Mouse (Mus musculus): Measurements from ENCODE around the gene Mri1.

Gene Mri1

GRCm38 (mm10) chr8:84256822-84257610 lies at the start of gene Mri1:
Mri1 (minus strand) TSS chr8:84257326.
- peak; percentile 90 to 95 for DNase-seq (ENCODE audit: inconsistent age in 2 of 2, low spot score in 1 of 2)

GRCm38 (mm10) chr8:84303951-84304350 lies 46.8 kb upstream of the Mri1 start:
- DNase-seq (ENCODE audit: inconsistent age in 2 of 2, low spot score in 1 of 2), result no peak

DNA sequence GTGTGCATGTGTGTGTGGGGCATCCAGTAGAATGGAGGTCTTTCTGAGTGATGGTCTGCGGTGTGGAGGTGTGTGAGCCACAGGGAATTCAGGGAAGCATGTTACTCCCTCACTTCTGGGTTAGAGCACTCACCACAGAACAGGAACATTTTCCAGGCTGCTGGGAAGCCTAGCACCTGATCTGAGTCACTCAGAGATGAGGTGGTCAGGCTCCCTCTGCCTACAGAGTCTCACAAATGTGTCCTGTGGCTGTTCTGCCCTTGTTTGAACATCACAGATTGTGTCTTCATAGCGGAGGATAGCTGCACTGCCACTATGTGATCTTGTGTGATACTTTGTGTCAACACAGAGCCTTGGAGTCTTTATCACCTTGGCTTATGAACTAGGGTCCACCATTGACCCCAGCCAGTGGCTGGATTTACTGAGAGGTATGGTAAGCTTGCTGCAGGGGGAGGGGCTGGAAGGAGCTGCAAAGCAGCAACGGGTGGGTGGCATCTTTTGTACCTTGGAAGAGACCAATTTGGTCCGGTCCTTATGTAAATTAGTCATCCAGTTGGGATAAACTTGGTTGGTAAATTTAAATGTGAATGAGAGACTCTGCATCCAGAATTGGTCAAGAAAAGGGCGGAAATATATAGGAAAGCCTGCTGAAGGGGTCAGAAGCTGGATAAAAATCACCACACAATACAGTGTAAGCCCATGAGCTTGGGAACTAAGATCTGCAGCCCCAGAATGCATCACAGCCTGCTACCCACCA lies 40.1 kb upstream of the Mri1 start:
- DNase-seq (ENCODE audit: inconsistent age in 2 of 2, low spot score in 1 of 2), result no peak

GRCm38 (mm10) chr8:84291688-84292087 lies 34.6 kb upstream of the Mri1 start:
- peak; percentile 37 to 77 for DNase-seq (ENCODE audit: inconsistent age in 2 of 2, low spot score in 1 of 2)

GRCm38 (mm10) chr8:84291086-84291485 lies 34.0 kb upstream of the Mri1 start:
- no peak for DNase-seq (ENCODE audit: inconsistent age in 2 of 2, low spot score in 1 of 2)

- DNase-seq (ENCODE audit: inconsistent age in 2 of 2, low spot score in 1 of 2), result peak in 1 of 2 experiments; percentile 48
Observed at GRCm38 (mm10) chr8:84288892-84289291, 31.8 kb upstream of the Mri1 start.

GRCm38 (mm10) chr8:84285665-84286064 lies 28.5 kb upstream of the Mri1 start:
- DNase-seq (ENCODE audit: inconsistent age in 2 of 2, low spot score in 1 of 2), result peak; percentile 47 to 74

DNA sequence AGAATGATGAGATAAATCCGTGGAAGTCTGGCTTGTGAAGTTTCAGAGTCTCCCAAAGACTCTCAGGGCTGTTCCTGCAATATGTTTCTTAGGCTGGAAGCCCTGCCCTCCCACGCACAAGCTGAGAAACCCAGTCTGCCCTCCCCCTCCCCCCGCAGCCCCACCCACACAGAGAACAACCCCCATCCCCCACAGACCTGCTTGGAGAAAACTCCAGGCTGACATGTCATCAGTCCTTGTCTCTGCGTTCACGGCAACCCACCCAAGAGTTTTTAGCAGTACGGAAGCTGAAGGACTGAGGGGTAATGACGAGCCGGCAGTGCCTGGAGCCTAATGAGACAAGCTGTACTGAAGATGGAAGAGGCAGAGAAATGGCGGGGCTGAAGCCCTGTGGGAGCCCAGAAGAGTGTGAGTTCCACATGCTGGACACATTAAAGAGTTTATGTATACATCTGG lies 27.5 kb upstream of the Mri1 start:
- DNase-seq (ENCODE audit: inconsistent age in 2 of 2, low spot score in 1 of 2), result no peak

DNA sequence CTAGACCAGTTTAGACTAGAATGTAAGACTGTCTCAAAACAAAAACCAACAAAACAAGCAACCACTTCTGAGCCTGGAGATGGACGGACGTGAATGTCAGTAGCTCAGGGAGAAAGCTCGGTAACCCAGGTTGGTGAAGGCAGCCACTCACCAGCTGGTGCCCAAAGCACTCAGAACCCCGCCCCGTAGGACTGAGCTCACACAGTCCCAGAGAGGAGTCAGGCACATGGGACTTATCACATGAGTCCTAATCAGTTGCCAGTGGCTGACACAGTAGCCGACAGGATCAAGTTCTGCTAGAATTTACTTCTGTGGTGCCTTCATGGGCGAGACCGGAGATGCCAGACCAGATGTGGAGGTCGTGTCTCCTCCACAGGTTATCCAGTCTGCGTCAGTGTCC lies 23.7 kb upstream of the Mri1 start:
- no peak for DNase-seq (ENCODE audit: inconsistent age in 2 of 2, low spot score in 1 of 2)

DNA sequence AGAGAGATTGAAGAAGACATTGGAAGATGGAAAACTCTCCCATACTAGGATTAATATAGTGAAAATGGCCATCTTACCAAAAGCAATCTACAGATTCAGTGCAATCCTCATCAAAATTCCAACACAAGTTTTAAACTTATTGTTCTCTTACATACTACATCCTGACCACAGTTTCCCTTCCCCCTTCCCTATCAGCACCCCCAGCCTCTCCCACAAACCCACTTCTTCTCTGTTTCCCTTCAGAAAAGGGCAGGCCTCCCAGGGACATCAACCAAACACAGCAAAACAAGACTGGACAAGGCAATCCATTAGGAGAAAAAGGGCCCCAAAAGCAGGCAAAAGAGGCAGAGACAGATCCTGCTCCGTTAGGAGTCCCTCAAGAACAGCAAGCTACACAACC lies 19.3 kb upstream of the Mri1 start:
- no peak for DNase-seq (ENCODE audit: inconsistent age in 2 of 2, low spot score in 1 of 2)

- no peak for DNase-seq (ENCODE audit: inconsistent age in 2 of 2, low spot score in 1 of 2)
Observed at GRCm38 (mm10) chr8:84273968-84274367, 16.8 kb upstream of the Mri1 start.

DNA sequence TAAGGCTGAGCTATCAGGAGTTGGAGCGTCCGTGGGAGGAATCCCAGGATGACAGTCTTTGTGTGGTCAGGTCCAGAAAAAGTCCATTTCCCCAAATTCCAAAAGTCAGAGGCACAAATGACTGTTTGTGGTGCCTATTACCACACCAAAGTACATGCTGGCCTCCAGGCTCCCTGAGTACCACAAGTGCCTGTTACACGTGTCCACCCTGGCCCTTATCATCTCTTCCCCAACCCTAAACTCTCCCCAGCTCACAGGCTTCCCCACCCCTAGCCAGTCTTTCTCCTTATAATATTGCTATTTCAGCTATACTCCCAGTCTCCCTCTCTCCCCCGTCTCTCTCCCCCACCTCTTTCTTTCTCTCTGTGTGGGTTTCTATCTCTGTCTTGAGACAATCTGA lies 15.2 kb upstream of the Mri1 start:
- DNase-seq (ENCODE audit: inconsistent age in 2 of 2, low spot score in 1 of 2), result no peak

DNA sequence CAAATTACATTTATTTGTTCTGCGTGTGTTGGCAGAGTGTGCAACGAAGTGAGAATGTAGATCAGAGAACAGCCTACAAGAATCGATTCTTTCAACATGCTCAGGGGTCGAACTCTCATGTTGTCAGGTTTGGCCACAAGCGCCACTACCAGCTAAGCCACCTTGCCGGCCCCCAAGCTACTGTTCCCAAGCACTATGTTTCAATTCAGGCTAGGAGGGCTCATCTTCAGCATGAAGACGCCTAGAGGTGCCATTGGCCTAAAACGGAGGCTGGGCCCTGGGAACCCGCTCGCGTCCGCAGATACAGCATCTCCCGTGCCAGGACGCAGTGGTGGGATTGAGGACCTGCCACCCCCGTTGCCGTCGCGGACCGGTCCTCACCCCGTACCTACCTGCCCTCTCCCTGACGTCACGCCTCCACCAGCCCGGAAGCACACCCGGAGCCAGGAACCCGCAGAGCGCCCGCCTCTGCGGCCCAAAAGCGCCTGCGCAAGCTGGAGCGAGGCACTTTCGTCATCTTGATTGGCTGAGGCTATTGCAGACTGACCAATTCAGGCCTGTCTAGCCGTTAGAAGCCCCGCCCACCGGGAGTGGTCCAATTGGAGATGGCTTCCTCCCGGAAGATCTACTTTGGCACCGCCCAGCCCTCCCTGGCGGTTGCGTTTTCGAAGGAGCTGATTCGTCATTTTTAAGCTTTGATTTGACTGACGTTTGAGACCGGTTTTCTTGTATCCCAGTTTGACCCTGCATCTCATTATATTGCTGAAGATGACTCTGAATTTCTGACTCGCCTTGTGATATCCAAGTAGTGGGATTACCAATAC lies 13.0 kb upstream of the Mri1 start, which contains the start of gene Ccdc130:
Ccdc130 (minus strand) TSS at position 431 of the 824 bp plus-strand sequence.
- DNase-seq (ENCODE audit: inconsistent age in 2 of 2, low spot score in 1 of 2), result peak; percentile 100

- DNase-seq (ENCODE audit: inconsistent age in 2 of 2, low spot score in 1 of 2), result no peak
Observed at GRCm38 (mm10) chr8:84261098-84261497, 4.0 kb upstream of the Mri1 start.

DNA sequence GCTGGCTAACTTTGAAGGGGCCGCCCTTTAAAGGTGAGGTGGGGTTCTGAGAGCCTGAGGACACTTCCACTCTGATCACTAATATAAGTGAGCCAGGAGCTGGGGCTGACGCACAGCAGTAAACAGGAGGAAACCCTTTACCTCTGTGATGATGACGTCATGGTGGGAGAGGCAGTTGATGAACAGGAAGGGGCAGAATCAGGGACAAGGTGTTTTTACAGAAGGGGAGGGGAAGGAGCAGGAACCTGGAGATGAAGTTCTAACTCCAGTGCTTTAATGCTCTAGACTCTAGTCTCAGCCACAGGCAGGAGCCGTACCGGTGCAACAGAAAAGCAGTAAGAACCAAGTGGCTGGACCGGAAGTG lies 686 bp downstream of the Mri1 start:
- peak in 1 of 2 experiments; percentile 37 for DNase-seq (ENCODE audit: inconsistent age in 2 of 2, low spot score in 1 of 2)

- DNase-seq (ENCODE audit: inconsistent age in 2 of 2, low spot score in 1 of 2), result no peak
Observed at GRCm38 (mm10) chr8:84255858-84256257, 1.3 kb downstream of the Mri1 start.

DNA sequence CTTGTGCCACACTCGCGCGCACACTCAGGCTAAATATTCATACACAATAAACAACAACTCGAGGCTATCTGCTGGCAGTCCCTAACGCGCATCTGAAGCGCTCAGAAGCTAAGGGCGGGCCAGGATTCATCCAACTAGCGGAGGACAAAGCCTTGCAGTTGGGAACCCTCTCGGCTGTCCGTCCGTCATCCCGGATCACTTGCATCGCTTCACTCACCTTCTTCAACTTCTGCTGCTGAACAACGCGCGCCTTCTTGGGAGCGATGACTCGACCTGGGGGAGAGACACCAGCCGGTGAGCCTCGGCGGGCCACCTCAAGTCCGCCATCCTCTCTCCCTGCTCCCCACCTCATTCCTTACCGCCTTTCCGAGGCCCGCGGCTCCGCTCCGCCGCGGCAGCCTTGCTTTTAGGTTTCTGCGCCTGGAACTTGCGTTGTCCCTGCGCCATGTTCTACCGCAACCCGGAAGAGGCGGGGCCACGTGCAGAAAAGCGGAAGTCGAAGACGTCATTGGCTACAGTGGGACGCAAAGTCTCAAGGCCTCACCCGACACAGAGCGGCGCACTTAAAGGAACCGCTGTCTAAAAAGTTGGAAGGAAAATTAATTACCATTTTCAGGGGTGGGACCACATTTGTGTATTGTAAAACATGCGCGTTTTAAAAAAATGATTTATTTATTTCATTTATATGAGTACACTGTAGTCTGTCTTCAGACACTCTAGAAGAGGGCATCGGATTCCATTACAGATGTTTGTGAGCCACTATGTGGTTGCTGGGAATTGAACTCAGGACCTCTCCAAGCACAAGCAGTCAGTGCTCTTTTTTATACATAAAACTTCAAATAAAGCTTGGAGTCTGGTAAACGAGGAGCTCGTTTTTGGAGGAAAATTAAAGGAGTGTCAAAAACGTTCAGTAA lies 7.6 kb downstream of the Mri1 start, which contains the start of gene D8Ertd738e:
D8Ertd738e (minus strand) TSS at position 463 of the 914 bp plus-strand sequence.
- DNase-seq (ENCODE audit: inconsistent age in 2 of 2, low spot score in 1 of 2), result peak; percentile 90 to 95

GRCm38 (mm10) chr8:84241821-84242220 lies 15.3 kb downstream of the Mri1 start:
- peak in 1 of 2 experiments; percentile 69 for DNase-seq (ENCODE audit: inconsistent age in 2 of 2, low spot score in 1 of 2)

- DNase-seq (ENCODE audit: inconsistent age in 2 of 2, low spot score in 1 of 2), result no peak
Observed at GRCm38 (mm10) chr8:84241167-84241566, 16.0 kb downstream of the Mri1 start.
